Mouse (Mus musculus) C2C12 (cell line): ENCODE results near the gene Braf.
"Not testable (repeated sequence)": the region's sequence is repeated elsewhere in the genome, so short reads cannot be mapped to it uniquely, and the experiment has no call there.

Source experiments
- CTCF ChIP-seq: IDR thresholded peaks from one replicate; pipeline ENCODE4 v1.5.1; 2011; ENCODE audit not compliant: control insufficient read depth, insufficient read depth, insufficient read length
- MAX ChIP-seq: IDR thresholded peaks from one replicate; pipeline ENCODE4 v1.6.1; 2011; ENCODE audit warnings: mild to moderate bottlenecking, control low read depth

GRCm38 (mm10) chr6:39686839-39687238 lies 38.4 kb downstream of the Braf start:
- TF ChIP-seq CTCF, MAX: not testable (repeated sequence)
